Mouse (Mus musculus) ES-Bruce4 (cell line): ENCODE measurements around the gene Msh5. TPM values are rescaled to one million over a fixed set of nuclear protein-coding genes. Genes with fewer than 3 reads are reported as not detected.
A peak's percentile ranks its signal among the peaks of the same experiment; 100 is the strongest.
"Not testable (repeated sequence)": the region's sequence is repeated elsewhere in the genome, so short reads cannot be mapped to it uniquely, and the experiment has no call there.

Experiments
- H3K27ac ChIP-seq: 2 replicates; pipeline ENCODE4 v1.5.1; 2012; ENCODE audit warnings: low read length, inconsistent platforms; ENCODE audit not compliant: insufficient read depth
- H3K27me3 ChIP-seq: 2 replicates; pipeline ENCODE4 v1.6.1; 2012; ENCODE audit warnings: mild to moderate bottlenecking, low read length, inconsistent platforms; ENCODE audit not compliant: control insufficient read depth, poor library complexity, insufficient read depth, severe bottlenecking
- H3K36me3 ChIP-seq: 2 replicates; pipeline ENCODE4 v1.6.1; 2012; ENCODE audit warnings: inconsistent platforms, mild to moderate bottlenecking, low read length, moderate library complexity; ENCODE audit not compliant: control insufficient read depth, poor library complexity, insufficient read depth, severe bottlenecking
- H3K4me1 ChIP-seq: one replicate; pipeline ENCODE4 v1.8.1; 2011; ENCODE audit warnings: low read length; ENCODE audit not compliant: control insufficient read depth, insufficient read depth
- H3K4me3 ChIP-seq: 2 replicates; pipeline ENCODE4 v1.5.1; 2011; ENCODE audit warnings: low read depth, mild to moderate bottlenecking, low read length
- H3K9ac ChIP-seq: 2 replicates; pipeline ENCODE4 v1.6.1; 2012; ENCODE audit warnings: low read depth, mild to moderate bottlenecking, inconsistent platforms; ENCODE audit not compliant: poor library complexity, severe bottlenecking
- H3K9me3 ChIP-seq: replicated peaks from 2 replicates; pipeline ENCODE4 v1.6.1; 2012; ENCODE audit warnings: mild to moderate bottlenecking, low read length, inconsistent platforms; ENCODE audit not compliant: control insufficient read depth, poor library complexity, insufficient read depth, severe bottlenecking
- CTCF ChIP-seq: IDR thresholded peaks from one replicate; pipeline ENCODE4 v1.8.1; 2011; ENCODE audit warnings: low read depth, low read length
- EP300 ChIP-seq: IDR thresholded peaks from 2 replicates; pipeline ENCODE4 v1.6.1; 2011; ENCODE audit warnings: low read depth, low read length; ENCODE audit not compliant: insufficient read depth
- POLR2A ChIP-seq: IDR thresholded peaks from one replicate; pipeline ENCODE4 v1.8.1; 2011; ENCODE audit warnings: low read length; ENCODE audit not compliant: insufficient read depth
- polyA plus RNA-seq: library from polyadenylated mRNA; stranded (reverse); fragments of >200 nt; gene quantifications from 2 replicates; pipeline ENCODE4 v1.2.4, GENCODE M21; 2011; ENCODE audit warnings: low read depth; ENCODE audit not compliant: missing spikeins, insufficient read depth, insufficient read length

The Msh5 gene
- polyA plus RNA-seq, 1 experiment, result 6.7 TPM

DNA sequence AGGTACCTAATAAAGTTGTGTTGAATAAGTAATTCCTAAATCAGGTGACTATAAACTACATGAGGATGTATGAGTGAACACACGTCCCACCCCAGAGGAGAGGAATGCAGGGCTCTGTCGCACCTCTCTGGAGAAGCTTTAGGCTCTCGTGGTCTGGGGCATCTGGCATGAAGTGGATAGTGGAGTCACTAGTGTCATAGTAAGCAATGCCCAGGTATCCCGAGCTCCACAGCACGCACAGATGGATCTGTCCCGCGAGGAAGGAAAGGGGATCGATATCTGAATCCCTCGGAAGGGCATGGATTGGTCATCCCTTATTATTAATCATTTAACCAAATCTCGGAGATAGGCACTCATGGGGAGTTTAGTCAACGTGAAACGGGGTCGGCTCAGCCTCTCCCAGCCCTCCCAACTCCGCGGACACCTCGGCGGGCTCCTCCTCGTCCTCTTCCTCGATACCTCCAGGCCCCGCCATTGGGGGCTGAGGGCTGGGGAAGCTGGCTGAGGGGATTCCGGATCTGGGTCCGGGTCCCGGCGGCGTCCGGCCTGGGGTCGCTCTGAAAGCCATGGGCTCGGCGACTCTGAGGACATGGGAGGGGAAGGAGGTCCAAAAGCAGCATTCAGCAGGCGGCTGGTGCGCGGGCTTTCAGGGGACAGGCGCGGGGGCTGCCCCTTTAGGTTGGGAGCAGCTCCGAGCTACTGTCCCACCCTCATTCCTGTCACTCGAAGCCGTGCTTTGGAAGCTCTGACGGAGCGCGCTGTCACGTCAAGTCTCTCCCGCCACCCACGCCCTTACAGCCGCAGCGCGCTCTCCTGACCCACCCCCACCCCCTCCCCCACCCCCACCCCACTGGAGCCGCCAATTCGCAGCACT lies 501 bp downstream of the Msh5 start:
- H3K4me3 ChIP-seq, result peak overlapping the region; percentile 67
- no peaks in the 10 kb centered on the region for H3K9me3 ChIP-seq
- H3K36me3 ChIP-seq, result no peaks in the 10 kb centered on the region
- H3K4me1 ChIP-seq, result peaks cover 3% of the 10 kb centered on the region
- H3K27me3 ChIP-seq, result no peaks in the 10 kb centered on the region
- peak overlapping the region; percentile 88 for H3K9ac ChIP-seq
- no peak overlapping the region for H3K27ac ChIP-seq
- TF ChIP-seq EP300 (no peak), POLR2A (no peak), CTCF (no peak)

DNA sequence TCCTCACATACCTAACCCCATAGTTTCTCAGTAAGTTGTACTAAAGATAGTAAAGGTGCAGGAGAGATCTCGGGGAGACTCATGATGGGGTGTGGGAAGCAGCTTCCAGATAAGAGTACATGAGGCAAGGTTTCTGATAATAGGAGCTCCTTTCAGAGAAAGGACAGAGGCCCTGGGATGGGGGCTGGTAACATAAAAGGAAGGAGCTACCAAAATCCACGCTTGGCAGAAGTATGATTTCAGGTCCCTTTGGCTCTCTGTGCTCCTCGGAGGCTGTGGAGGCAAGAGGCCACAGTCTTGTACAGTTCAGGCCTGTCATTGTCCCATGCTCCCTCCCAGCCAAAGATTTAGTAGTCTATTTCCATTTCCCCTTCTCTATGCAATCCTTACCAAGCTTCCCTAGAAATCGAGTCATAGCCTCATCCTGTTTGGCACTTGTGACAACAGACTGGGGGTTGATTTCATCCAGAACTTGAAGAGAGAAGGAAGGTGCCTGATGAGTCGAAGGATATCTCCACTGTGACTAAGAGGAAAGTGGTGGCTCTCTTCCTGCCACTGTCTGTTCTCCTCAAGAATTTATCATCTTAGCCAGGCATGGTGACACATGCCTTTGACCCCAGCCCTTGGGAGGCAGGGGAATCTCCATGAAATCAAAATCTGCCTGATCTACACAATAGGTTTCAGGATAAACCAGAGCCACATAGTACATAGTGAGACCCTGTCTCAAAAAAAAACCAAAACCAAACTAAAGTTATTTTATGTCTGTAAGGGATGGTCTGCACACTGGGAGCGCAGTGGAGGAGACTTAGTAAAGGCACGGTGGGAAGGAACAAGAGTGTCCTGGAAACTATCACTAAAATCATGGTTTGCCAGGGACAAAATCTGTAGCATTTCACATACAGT lies 1.4 kb downstream of the Msh5 start:
- H3K4me1 ChIP-seq, result peaks cover 3% of the 10 kb centered on the region
- H3K9ac ChIP-seq, result peak overlapping the region; percentile 88
- H3K4me3 ChIP-seq, result no peak overlapping the region
- no peaks in the 10 kb centered on the region for H3K36me3 ChIP-seq
- H3K27ac ChIP-seq, result no peak overlapping the region
- H3K9me3 ChIP-seq, result no peaks in the 10 kb centered on the region
- no peak for TF ChIP-seq CTCF
- TF ChIP-seq POLR2A, result no peak
- TF ChIP-seq EP300, result no peak
- H3K27me3 ChIP-seq, result no peaks in the 10 kb centered on the region

GRCm38 (mm10) chr17:35043794-35044193 lies 2.8 kb downstream of the Msh5 start:
- H3K4me3 ChIP-seq, result no peak overlapping the region
- no peaks in the 10 kb centered on the region for H3K9me3 ChIP-seq
- TF ChIP-seq POLR2A (no peak), EP300 (no peak), CTCF (no peak)
- peaks cover 3% of the 10 kb centered on the region for H3K4me1 ChIP-seq
- H3K9ac ChIP-seq, result no peak overlapping the region
- H3K36me3 ChIP-seq, result no peaks in the 10 kb centered on the region
- no peaks in the 10 kb centered on the region for H3K27me3 ChIP-seq
- H3K27ac ChIP-seq, result no peak overlapping the region

GRCm38 (mm10) chr17:35039121-35039873 lies 7.2 kb downstream of the Msh5 start:
- TF ChIP-seq EP300, result no peak
- no peak for TF ChIP-seq CTCF
- H3K27me3 ChIP-seq, result no peaks in the 10 kb centered on the region
- H3K4me3 ChIP-seq, result no peak overlapping the region
- H3K9ac ChIP-seq, result no peak overlapping the region
- no peaks in the 10 kb centered on the region for H3K36me3 ChIP-seq
- no peaks in the 10 kb centered on the region for H3K9me3 ChIP-seq
- no peaks in the 10 kb centered on the region for H3K4me1 ChIP-seq
- no peak overlapping the region for H3K27ac ChIP-seq

DNA sequence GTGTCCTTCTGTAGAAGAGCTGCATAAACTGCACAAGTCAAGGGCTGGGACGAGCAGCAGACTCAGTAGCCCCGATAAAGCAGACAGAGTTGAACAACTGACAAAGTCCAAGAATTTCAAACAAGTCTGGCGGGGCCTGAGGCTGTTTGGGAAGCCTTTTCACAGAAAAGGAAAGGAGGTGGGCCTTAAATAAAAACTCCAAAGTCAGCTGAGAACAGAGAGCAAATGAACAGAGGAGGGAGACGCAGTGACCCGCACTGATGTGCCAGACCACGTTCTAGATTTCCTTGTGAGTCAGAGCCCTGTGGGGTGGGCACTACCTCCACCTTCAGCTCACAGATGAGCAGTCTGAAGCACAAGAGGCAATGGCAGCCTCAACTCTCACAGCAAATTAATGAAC lies 11.6 kb downstream of the Msh5 start:
- no peak for TF ChIP-seq EP300
- no peak for TF ChIP-seq CTCF
- no peak for TF ChIP-seq POLR2A
- no peak overlapping the region for H3K4me3 ChIP-seq
- no peaks in the 10 kb centered on the region for H3K27me3 ChIP-seq
- no peak overlapping the region for H3K27ac ChIP-seq
- H3K36me3 ChIP-seq, result no peaks in the 10 kb centered on the region
- no peak overlapping the region for H3K9ac ChIP-seq
- no peaks in the 10 kb centered on the region for H3K9me3 ChIP-seq
- H3K4me1 ChIP-seq, result no peaks in the 10 kb centered on the region

GRCm38 (mm10) chr17:35033703-35034102 lies 12.8 kb downstream of the Msh5 start:
- not testable (repeated sequence) for H3K27me3 ChIP-seq, H3K4me1 ChIP-seq, H3K9me3 ChIP-seq, H3K4me3 ChIP-seq, H3K36me3 ChIP-seq, H3K9ac ChIP-seq, H3K27ac ChIP-seq
